Mouse (Mus musculus): ENCODE data around the gene Lrrc2.
A peak's percentile ranks its signal among the peaks of the same experiment; 100 is the strongest.

Lrrc2 gene

GRCm38 (mm10) chr9:110937506-110938490 is 13.5 kb upstream of the Lrrc2 start:
- Histone ChIP-seq H3K36me3 (ENCODE audit: control insufficient read depth, insufficient read depth, low read length, poor library complexity, severe bottlenecking) (no peaks in the 10 kb centered on the region), H3K27me3 (ENCODE audit: control insufficient read depth, insufficient read depth, low read length, poor library complexity, severe bottlenecking) (no peaks in the 10 kb centered on the region)
- DNase-seq (ENCODE audit: low read depth, low spot score) = no peak

- Histone ChIP-seq H3K27me3 (ENCODE audit: control insufficient read depth, insufficient read depth, low read length, poor library complexity, severe bottlenecking) (no peaks in the 10 kb centered on the region), H3K36me3 (ENCODE audit: control insufficient read depth, insufficient read depth, low read length, poor library complexity, severe bottlenecking) (no peaks in the 10 kb centered on the region)
- DNase-seq (ENCODE audit: low read depth, low spot score) = peak; percentile 10
Observed at GRCm38 (mm10) chr9:110944265-110944664, 7.1 kb upstream of the Lrrc2 start.

- DNase-seq (ENCODE audit: low read depth, low spot score) = no peak
- H3K27me3 ChIP-seq (ENCODE audit: control insufficient read depth, insufficient read depth, low read length, poor library complexity, severe bottlenecking) = no peaks in the 10 kb centered on the region
- no peaks in the 10 kb centered on the region for H3K36me3 ChIP-seq (ENCODE audit: control insufficient read depth, insufficient read depth, low read length, poor library complexity, severe bottlenecking)
Observed at GRCm38 (mm10) chr9:110945343-110945742, 6.0 kb upstream of the Lrrc2 start.

- no peaks in the 10 kb centered on the region for H3K36me3 ChIP-seq (ENCODE audit: control insufficient read depth, insufficient read depth, low read length, poor library complexity, severe bottlenecking)
- no peak for DNase-seq (ENCODE audit: low read depth, low spot score)
- no peaks in the 10 kb centered on the region for H3K27me3 ChIP-seq (ENCODE audit: control insufficient read depth, insufficient read depth, low read length, poor library complexity, severe bottlenecking)
Observed at GRCm38 (mm10) chr9:110945926-110946325, 5.4 kb upstream of the Lrrc2 start, which contains the start of gene Tdgf1. Gene Tdgf1 (minus strand): TSS chr9:110946158.

- DNase-seq (ENCODE audit: low read depth, low spot score) = no peak
- Histone ChIP-seq H3K36me3 (ENCODE audit: control insufficient read depth, insufficient read depth, low read length, poor library complexity, severe bottlenecking) (no peaks in the 10 kb centered on the region), H3K27me3 (ENCODE audit: control insufficient read depth, insufficient read depth, low read length, poor library complexity, severe bottlenecking) (no peaks in the 10 kb centered on the region)
Observed at GRCm38 (mm10) chr9:110946548-110947044, 4.7 kb upstream of the Lrrc2 start.

GRCm38 (mm10) chr9:110947261-110947661 is 4.1 kb upstream of the Lrrc2 start:
- no peak for DNase-seq (ENCODE audit: low read depth, low spot score)
- no peaks in the 10 kb centered on the region for H3K36me3 ChIP-seq (ENCODE audit: control insufficient read depth, insufficient read depth, low read length, poor library complexity, severe bottlenecking)
- H3K27me3 ChIP-seq (ENCODE audit: control insufficient read depth, insufficient read depth, low read length, poor library complexity, severe bottlenecking) = no peaks in the 10 kb centered on the region

- DNase-seq (ENCODE audit: low read depth, low spot score) = no peak
- no peaks in the 10 kb centered on the region for H3K27me3 ChIP-seq (ENCODE audit: control insufficient read depth, insufficient read depth, low read length, poor library complexity, severe bottlenecking)
- no peaks in the 10 kb centered on the region for H3K36me3 ChIP-seq (ENCODE audit: control insufficient read depth, insufficient read depth, low read length, poor library complexity, severe bottlenecking)
Observed at GRCm38 (mm10) chr9:110947900-110948299, 3.4 kb upstream of the Lrrc2 start.

GRCm38 (mm10) chr9:110948813-110949310 is 2.5 kb upstream of the Lrrc2 start:
- no peak for DNase-seq (ENCODE audit: low read depth, low spot score)
- Histone ChIP-seq H3K27me3 (ENCODE audit: control insufficient read depth, insufficient read depth, low read length, poor library complexity, severe bottlenecking) (no peaks in the 10 kb centered on the region), H3K36me3 (ENCODE audit: control insufficient read depth, insufficient read depth, low read length, poor library complexity, severe bottlenecking) (no peaks in the 10 kb centered on the region)

- DNase-seq (ENCODE audit: low read depth, low spot score) = no peak
- no peaks in the 10 kb centered on the region for H3K36me3 ChIP-seq (ENCODE audit: control insufficient read depth, insufficient read depth, low read length, poor library complexity, severe bottlenecking)
Observed at GRCm38 (mm10) chr9:110950109-110950508, 1.2 kb upstream of the Lrrc2 start.

GRCm38 (mm10) chr9:110951866-110952265 is 521 bp downstream of the Lrrc2 start:
- DNase-seq (ENCODE audit: low read depth, low spot score) = no peak
- no peaks in the 10 kb centered on the region for H3K27me3 ChIP-seq (ENCODE audit: control insufficient read depth, insufficient read depth, low read length, poor library complexity, severe bottlenecking)
- H3K36me3 ChIP-seq (ENCODE audit: control insufficient read depth, insufficient read depth, low read length, poor library complexity, severe bottlenecking) = no peaks in the 10 kb centered on the region

More at GRCm38 (mm10) chr9:110950109-110950508, 1.2 kb upstream of the Lrrc2 start:
- H3K27me3 ChIP-seq (ENCODE audit: control insufficient read depth, insufficient read depth, low read length, poor library complexity, severe bottlenecking) = no peaks in the 10 kb centered on the region

GRCm38 (mm10) chr9:110952398-110952797 is 1.1 kb downstream of the Lrrc2 start:
- no peaks in the 10 kb centered on the region for H3K36me3 ChIP-seq (ENCODE audit: control insufficient read depth, insufficient read depth, low read length, poor library complexity, severe bottlenecking)
- H3K27me3 ChIP-seq (ENCODE audit: control insufficient read depth, insufficient read depth, low read length, poor library complexity, severe bottlenecking) = no peaks in the 10 kb centered on the region
- no peak for DNase-seq (ENCODE audit: low read depth, low spot score)

- Histone ChIP-seq H3K27me3 (ENCODE audit: control insufficient read depth, insufficient read depth, low read length, poor library complexity, severe bottlenecking) (no peaks in the 10 kb centered on the region), H3K36me3 (ENCODE audit: control insufficient read depth, insufficient read depth, low read length, poor library complexity, severe bottlenecking) (no peaks in the 10 kb centered on the region)
- no peak for DNase-seq (ENCODE audit: low read depth, low spot score)
Observed at GRCm38 (mm10) chr9:110952931-110953549, 1.7 kb downstream of the Lrrc2 start.

GRCm38 (mm10) chr9:110953550-110954461 is 2.5 kb downstream of the Lrrc2 start:
- peak; percentile 11 for DNase-seq (ENCODE audit: low read depth, low spot score)
- no peaks in the 10 kb centered on the region for H3K27me3 ChIP-seq (ENCODE audit: control insufficient read depth, insufficient read depth, low read length, poor library complexity, severe bottlenecking)

More at GRCm38 (mm10) chr9:110953550-110954461, 2.5 kb downstream of the Lrrc2 start:
- H3K36me3 ChIP-seq (ENCODE audit: control insufficient read depth, insufficient read depth, low read length, poor library complexity, severe bottlenecking) = no peaks in the 10 kb centered on the region
